Mouse (Mus musculus): ENCODE data around the gene Ifitm1.
A peak's percentile ranks its signal among the peaks of the same experiment; 100 is the strongest.

Ifitm1 gene

GRCm38 (mm10) chr7:140966921-140967320, at the start of gene Ifitm1:
Gene Ifitm1 (plus strand): TSS chr7:140967221.
- DNase-seq = no peak

GRCm38 (mm10) chr7:140919911-140920310, 47.1 kb upstream of the Ifitm1 start:
- no peak for DNase-seq

- DNase-seq = no peak
Measured at GRCm38 (mm10) chr7:140920418-140921029, 46.5 kb upstream of the Ifitm1 start, which contains the start of gene Nlrp6. Gene Nlrp6 (plus strand): TSS chr7:140920902.

GRCm38 (mm10) chr7:140921225-140921975, 45.6 kb upstream of the Ifitm1 start:
- no peak for DNase-seq

GRCm38 (mm10) chr7:140922398-140923069, 44.5 kb upstream of the Ifitm1 start:
- peak; percentile 41 for DNase-seq

- DNase-seq = no peak
Measured at GRCm38 (mm10) chr7:140923070-140923775, 43.8 kb upstream of the Ifitm1 start.

GRCm38 (mm10) chr7:140927181-140927580, 39.8 kb upstream of the Ifitm1 start:
- no peak for DNase-seq

GRCm38 (mm10) chr7:140938436-140938835, 28.6 kb upstream of the Ifitm1 start:
- DNase-seq = no peak

- DNase-seq = no peak
Measured at GRCm38 (mm10) chr7:140938896-140939295, 28.1 kb upstream of the Ifitm1 start.

GRCm38 (mm10) chr7:140939669-140940171, 27.3 kb upstream of the Ifitm1 start:
- DNase-seq = peak; percentile 66

- peak; percentile 93 for DNase-seq
Measured at GRCm38 (mm10) chr7:140941222-140942051, 25.6 kb upstream of the Ifitm1 start, which contains the start of gene Pgghg. Gene Pgghg (plus strand): TSS chr7:140941391.

- no peak for DNase-seq
Measured at GRCm38 (mm10) chr7:140942341-140942740, 24.7 kb upstream of the Ifitm1 start.

GRCm38 (mm10) chr7:140942811-140943210, 24.2 kb upstream of the Ifitm1 start:
- DNase-seq = no peak

GRCm38 (mm10) chr7:140943356-140943755, 23.7 kb upstream of the Ifitm1 start:
- DNase-seq = no peak

- no peak for DNase-seq
Measured at GRCm38 (mm10) chr7:140944236-140944635, 22.8 kb upstream of the Ifitm1 start.

- DNase-seq = no peak
Measured at GRCm38 (mm10) chr7:140945247-140945646, 21.8 kb upstream of the Ifitm1 start.

- no peak for DNase-seq
Measured at GRCm38 (mm10) chr7:140946311-140946710, 20.7 kb upstream of the Ifitm1 start.

GRCm38 (mm10) chr7:140946980-140947379, 20.0 kb upstream of the Ifitm1 start:
- peak; percentile 60 for DNase-seq

GRCm38 (mm10) chr7:140948161-140948560, 18.9 kb upstream of the Ifitm1 start:
- no peak for DNase-seq

GRCm38 (mm10) chr7:140949255-140949654, 17.8 kb upstream of the Ifitm1 start:
- no peak for DNase-seq

- no peak for DNase-seq
Measured at GRCm38 (mm10) chr7:140949824-140950530, 17.0 kb upstream of the Ifitm1 start, which contains the start of gene Ifitm5. Gene Ifitm5 (minus strand): TSS chr7:140950291.
